Mouse (Mus musculus) 416B (cell line): ENCODE measurements at regions not wholly inside any gene's neighbourhood (a gene's known extent, or its start where the extent isn't known, plus 50 kb on each side); places are given as distances from the start of the nearest gene placed in this dataset.
"Not testable (repeated sequence)": the region's sequence is repeated elsewhere in the genome, so short reads cannot be mapped to it uniquely, and the experiment has no call there.

Experiments
- DNase-seq: peaks from one replicate; pipeline ENCODE4 v3.0.0; 2011; ENCODE audit warnings: low read depth

- peak; percentile 84 for DNase-seq
These were observed 165.5 kb upstream of the Stk26 start for GRCm38 (mm10) chrX:50675356-50675755.

- DNase-seq, result peak; percentile 67
These were observed 182.8 kb upstream of the Stk26 start for GRCm38 (mm10) chrX:50657835-50658565.

GRCm38 (mm10) chrX:50657180-50657834, 183.5 kb upstream of the Stk26 start:
- DNase-seq, result no peak

- not testable (repeated sequence) for DNase-seq
These were observed 185.5 kb upstream of the Stk26 start for GRCm38 (mm10) chrX:50655380-50655779.

- no peak for DNase-seq
These were observed 199.5 kb upstream of the Stk26 start for GRCm38 (mm10) chrX:50641347-50641746.

GRCm38 (mm10) chrX:50635634-50636033, 205.2 kb upstream of the Stk26 start:
- DNase-seq, result no peak

GRCm38 (mm10) chrX:50634842-50635615, 205.8 kb upstream of the Stk26 start:
- DNase-seq, result peak; percentile 88

- no peak for DNase-seq
These were observed 204.2 kb upstream of the Olfr1324 start for GRCm38 (mm10) chrX:50632536-50632935.

- DNase-seq, result no peak
These were observed 197.0 kb upstream of the Olfr1324 start for GRCm38 (mm10) chrX:50625336-50625735.

- DNase-seq, result no peak
These were observed 194.7 kb upstream of the Olfr1324 start for GRCm38 (mm10) chrX:50622984-50623455.

GRCm38 (mm10) chrX:50620909-50621308, 192.6 kb upstream of the Olfr1324 start:
- DNase-seq, result peak; percentile 61

GRCm38 (mm10) chrX:50619919-50620318, 191.6 kb upstream of the Olfr1324 start:
- peak; percentile 96 for DNase-seq

GRCm38 (mm10) chrX:50618936-50619335, 190.6 kb upstream of the Olfr1324 start:
- DNase-seq, result peak; percentile 47

- DNase-seq, result peak; percentile 84
These were observed 188.6 kb upstream of the Olfr1324 start for GRCm38 (mm10) chrX:50616920-50617319.

- DNase-seq, result peak; percentile 90
These were observed 186.6 kb upstream of the Olfr1324 start for GRCm38 (mm10) chrX:50614874-50615273.

GRCm38 (mm10) chrX:50614367-50614766, 186.1 kb upstream of the Olfr1324 start:
- peak; percentile 92 for DNase-seq

GRCm38 (mm10) chrX:50611765-50612591, 183.7 kb upstream of the Olfr1324 start:
- peak; percentile 80 for DNase-seq

GRCm38 (mm10) chrX:50608141-50608540, 179.8 kb upstream of the Olfr1324 start:
- not testable (repeated sequence) for DNase-seq

- DNase-seq, result peak; percentile 72
These were observed 179.3 kb upstream of the Olfr1324 start for GRCm38 (mm10) chrX:50607636-50608035.

- peak; percentile 83 for DNase-seq
These were observed 177.2 kb upstream of the Olfr1324 start for GRCm38 (mm10) chrX:50605517-50605916.

- DNase-seq, result peak; percentile 52
These were observed 176.7 kb upstream of the Olfr1324 start for GRCm38 (mm10) chrX:50604995-50605394.

GRCm38 (mm10) chrX:50602881-50603280, 174.6 kb upstream of the Olfr1324 start:
- DNase-seq, result peak; percentile 87
